Mouse (Mus musculus): ENCODE data around the gene Kif5c. TPM values are rescaled to one million over a fixed set of nuclear protein-coding genes. Genes with fewer than 3 reads are reported as not detected.

Kif5c gene
- polyA plus RNA-seq, 1 experiment from 2014 or later = 218 TPM

GRCm38 (mm10) chr2:49671753-49672500 lies 52.8 kb downstream of the Kif5c start:
- 46% methylated on average over 12 of the region's 12 CpGs for WGBS
- H3K9me3 ChIP-seq (ENCODE audit: control insufficient read depth, low read length) = no peaks in the 10 kb centered on the region
- H3K9ac ChIP-seq (replicated peaks; ENCODE audit: low read depth, low read length) = no peak overlapping the region
- peak; percentile 61; the same call in 1 of the 2 replicates for ATAC-seq (ENCODE audit: low read depth)
- H3K27me3 ChIP-seq (ENCODE audit: control insufficient read depth, insufficient read depth, low read length) = no peaks in the 10 kb centered on the region
- no peaks in the 10 kb centered on the region for H3K36me3 ChIP-seq (ENCODE audit: control insufficient read depth, insufficient read depth, low read length)
- H3K4me1 ChIP-seq (ENCODE audit: control insufficient read depth, insufficient read depth, low read length) = peaks cover 31% of the 10 kb centered on the region
- H3K4me3 ChIP-seq (ENCODE audit: low read depth, low read length) = no peak overlapping the region
- H3K4me2 ChIP-seq (ENCODE audit: low read depth, low read length) = no peak overlapping the region
- peak overlapping the region; percentile 80 for H3K27ac ChIP-seq (ENCODE audit: low read depth, low read length)

GRCm38 (mm10) chr2:49672501-49672874 lies 53.4 kb downstream of the Kif5c start:
- H3K36me3 ChIP-seq (ENCODE audit: control insufficient read depth, insufficient read depth, low read length) = no peaks in the 10 kb centered on the region
- WGBS = 35% methylated on average over 7 of the region's 7 CpGs
- H3K9ac ChIP-seq (replicated peaks; ENCODE audit: low read depth, low read length) = no peak overlapping the region
- ATAC-seq (ENCODE audit: low read depth) = peak; percentile 33; the same call in 1 of the 2 replicates
- no peaks in the 10 kb centered on the region for H3K27me3 ChIP-seq (ENCODE audit: control insufficient read depth, insufficient read depth, low read length)
- no peak overlapping the region for H3K4me3 ChIP-seq (ENCODE audit: low read depth, low read length)
- H3K4me1 ChIP-seq (ENCODE audit: control insufficient read depth, insufficient read depth, low read length) = peaks cover 31% of the 10 kb centered on the region
- H3K27ac ChIP-seq (ENCODE audit: low read depth, low read length) = peak overlapping the region; percentile 80
- H3K4me2 ChIP-seq (ENCODE audit: low read depth, low read length) = no peak overlapping the region
- H3K9me3 ChIP-seq (ENCODE audit: control insufficient read depth, low read length) = no peaks in the 10 kb centered on the region

- ATAC-seq (ENCODE audit: low read depth) = no peak
- H3K27me3 ChIP-seq (ENCODE audit: control insufficient read depth, insufficient read depth, low read length) = no peaks in the 10 kb centered on the region
- H3K36me3 ChIP-seq (ENCODE audit: control insufficient read depth, insufficient read depth, low read length) = no peaks in the 10 kb centered on the region
- peaks cover 47% of the 10 kb centered on the region for H3K4me1 ChIP-seq (ENCODE audit: control insufficient read depth, insufficient read depth, low read length)
- H3K9me3 ChIP-seq (ENCODE audit: control insufficient read depth, low read length) = no peaks in the 10 kb centered on the region
- no peak overlapping the region for H3K4me3 ChIP-seq (ENCODE audit: low read depth, low read length)
- no peak overlapping the region for H3K4me2 ChIP-seq (ENCODE audit: low read depth, low read length)
- 84% methylated on average over 12 of the region's 12 CpGs for whole genome bisulfite sequencing
- no peak overlapping the region for H3K9ac ChIP-seq (replicated peaks; ENCODE audit: low read depth, low read length)
- no peak overlapping the region for H3K27ac ChIP-seq (ENCODE audit: low read depth, low read length)
Observed at GRCm38 (mm10) chr2:49676020-49676419, 56.9 kb downstream of the Kif5c start.

- peaks cover 25% of the 10 kb centered on the region for H3K4me1 ChIP-seq (ENCODE audit: control insufficient read depth, insufficient read depth, low read length)
- 72% methylated on average over 7 of the region's 7 CpGs for WGBS
- H3K36me3 ChIP-seq (ENCODE audit: control insufficient read depth, insufficient read depth, low read length) = no peaks in the 10 kb centered on the region
- H3K9ac ChIP-seq (replicated peaks; ENCODE audit: low read depth, low read length) = no peak overlapping the region
- no peak overlapping the region for H3K4me3 ChIP-seq (ENCODE audit: low read depth, low read length)
- no peak overlapping the region for H3K4me2 ChIP-seq (ENCODE audit: low read depth, low read length)
- peak overlapping the region; percentile 44; the same call in 1 of the 2 replicates for H3K27ac ChIP-seq (ENCODE audit: low read depth, low read length)
- no peaks in the 10 kb centered on the region for H3K27me3 ChIP-seq (ENCODE audit: control insufficient read depth, insufficient read depth, low read length)
- no peaks in the 10 kb centered on the region for H3K9me3 ChIP-seq (ENCODE audit: control insufficient read depth, low read length)
- ATAC-seq (ENCODE audit: low read depth) = no peak
Observed at GRCm38 (mm10) chr2:49678386-49678785, 59.3 kb downstream of the Kif5c start.

GRCm38 (mm10) chr2:49679135-49679964 lies 60.3 kb downstream of the Kif5c start:
- ATAC-seq (ENCODE audit: low read depth) = peak; percentile 67
- H3K4me3 ChIP-seq (ENCODE audit: low read depth, low read length) = no peak overlapping the region
- peaks cover 25% of the 10 kb centered on the region for H3K4me1 ChIP-seq (ENCODE audit: control insufficient read depth, insufficient read depth, low read length)
- WGBS = 44% methylated on average over 16 of the region's 16 CpGs
- no peaks in the 10 kb centered on the region for H3K36me3 ChIP-seq (ENCODE audit: control insufficient read depth, insufficient read depth, low read length)
- peak overlapping the region; percentile 60 for H3K27ac ChIP-seq (ENCODE audit: low read depth, low read length)
- H3K9me3 ChIP-seq (ENCODE audit: control insufficient read depth, low read length) = no peaks in the 10 kb centered on the region
- H3K27me3 ChIP-seq (ENCODE audit: control insufficient read depth, insufficient read depth, low read length) = no peaks in the 10 kb centered on the region
- H3K4me2 ChIP-seq (ENCODE audit: low read depth, low read length) = no peak overlapping the region
- H3K9ac ChIP-seq (replicated peaks; ENCODE audit: low read depth, low read length) = no peak overlapping the region; the same call in 1 of the 2 replicates

GRCm38 (mm10) chr2:49682754-49683153 lies 63.7 kb downstream of the Kif5c start:
- Histone ChIP-seq H3K4me1 (ENCODE audit: control insufficient read depth, insufficient read depth, low read length) (peaks cover 22% of the 10 kb centered on the region), H3K27ac (ENCODE audit: low read depth, low read length) (no peak overlapping the region), H3K9me3 (ENCODE audit: control insufficient read depth, low read length) (no peaks in the 10 kb centered on the region), H3K9ac (replicated peaks; ENCODE audit: low read depth, low read length) (no peak overlapping the region), H3K4me2 (ENCODE audit: low read depth, low read length) (no peak overlapping the region), H3K36me3 (ENCODE audit: control insufficient read depth, insufficient read depth, low read length) (no peaks in the 10 kb centered on the region), H3K27me3 (ENCODE audit: control insufficient read depth, insufficient read depth, low read length) (no peaks in the 10 kb centered on the region), H3K4me3 (ENCODE audit: low read depth, low read length) (no peak overlapping the region)
- ATAC-seq (ENCODE audit: low read depth) = no peak
- WGBS = 55% methylated on average over 5 of the region's 6 CpGs

- Histone ChIP-seq H3K4me3 (ENCODE audit: low read depth, low read length) (no peak overlapping the region), H3K27ac (ENCODE audit: low read depth, low read length) (no peak overlapping the region), H3K4me2 (ENCODE audit: low read depth, low read length) (no peak overlapping the region), H3K36me3 (ENCODE audit: control insufficient read depth, insufficient read depth, low read length) (no peaks in the 10 kb centered on the region), H3K27me3 (ENCODE audit: control insufficient read depth, insufficient read depth, low read length) (no peaks in the 10 kb centered on the region), H3K9me3 (ENCODE audit: control insufficient read depth, low read length) (no peaks in the 10 kb centered on the region), H3K9ac (replicated peaks; ENCODE audit: low read depth, low read length) (no peak overlapping the region), H3K4me1 (ENCODE audit: control insufficient read depth, insufficient read depth, low read length) (peaks cover 2% of the 10 kb centered on the region)
- ATAC-seq (ENCODE audit: low read depth) = no peak
- WGBS = 79% methylated on average over 2 of the region's 2 CpGs
Observed at GRCm38 (mm10) chr2:49684808-49685207, 65.7 kb downstream of the Kif5c start.

GRCm38 (mm10) chr2:49690421-49690826 lies 71.3 kb downstream of the Kif5c start:
- WGBS = 57% methylated on average over 9 of the region's 9 CpGs
- peak; percentile 52; the same call in 1 of the 2 replicates for ATAC-seq (ENCODE audit: low read depth)
- H3K4me1 ChIP-seq (ENCODE audit: control insufficient read depth, insufficient read depth, low read length) = peaks cover 4% of the 10 kb centered on the region; the same call in 1 of the 2 replicates

GRCm38 (mm10) chr2:49691441-49691840 lies 72.3 kb downstream of the Kif5c start:
- Histone ChIP-seq H3K27ac (ENCODE audit: low read depth, low read length) (no peak overlapping the region), H3K4me2 (ENCODE audit: low read depth, low read length) (no peak overlapping the region), H3K9ac (replicated peaks; ENCODE audit: low read depth, low read length) (no peak overlapping the region), H3K27me3 (ENCODE audit: control insufficient read depth, insufficient read depth, low read length) (no peaks in the 10 kb centered on the region), H3K36me3 (ENCODE audit: control insufficient read depth, insufficient read depth, low read length) (no peaks in the 10 kb centered on the region), H3K4me1 (ENCODE audit: control insufficient read depth, insufficient read depth, low read length) (peaks cover 4% of the 10 kb centered on the region; the same call in 1 of the 2 replicates), H3K9me3 (ENCODE audit: control insufficient read depth, low read length) (no peaks in the 10 kb centered on the region), H3K4me3 (ENCODE audit: low read depth, low read length) (no peak overlapping the region)
- WGBS = 77% methylated on average over 5 of the region's 5 CpGs
- ATAC-seq (ENCODE audit: low read depth) = no peak

More at GRCm38 (mm10) chr2:49690421-49690826, 71.3 kb downstream of the Kif5c start:
- H3K9ac ChIP-seq (replicated peaks; ENCODE audit: low read depth, low read length) = no peak overlapping the region
- H3K9me3 ChIP-seq (ENCODE audit: control insufficient read depth, low read length) = no peaks in the 10 kb centered on the region
- no peak overlapping the region for H3K4me3 ChIP-seq (ENCODE audit: low read depth, low read length)
- no peak overlapping the region for H3K4me2 ChIP-seq (ENCODE audit: low read depth, low read length)
- no peaks in the 10 kb centered on the region for H3K27me3 ChIP-seq (ENCODE audit: control insufficient read depth, insufficient read depth, low read length)
- no peaks in the 10 kb centered on the region for H3K36me3 ChIP-seq (ENCODE audit: control insufficient read depth, insufficient read depth, low read length)
- H3K27ac ChIP-seq (ENCODE audit: low read depth, low read length) = no peak overlapping the region

Data from neural tube, embryonic 14.5 days (tissue).